Mouse (Mus musculus): ENCODE results near the gene Pex5. TPM values are rescaled to one million over a fixed set of nuclear protein-coding genes. Genes with fewer than 3 reads are reported as not detected.

Pex5 gene
- 10.7 and 24.3 TPM in 2 replicates for polyA plus RNA-seq (2012; ENCODE audit: low replicate concordance)

DNA sequence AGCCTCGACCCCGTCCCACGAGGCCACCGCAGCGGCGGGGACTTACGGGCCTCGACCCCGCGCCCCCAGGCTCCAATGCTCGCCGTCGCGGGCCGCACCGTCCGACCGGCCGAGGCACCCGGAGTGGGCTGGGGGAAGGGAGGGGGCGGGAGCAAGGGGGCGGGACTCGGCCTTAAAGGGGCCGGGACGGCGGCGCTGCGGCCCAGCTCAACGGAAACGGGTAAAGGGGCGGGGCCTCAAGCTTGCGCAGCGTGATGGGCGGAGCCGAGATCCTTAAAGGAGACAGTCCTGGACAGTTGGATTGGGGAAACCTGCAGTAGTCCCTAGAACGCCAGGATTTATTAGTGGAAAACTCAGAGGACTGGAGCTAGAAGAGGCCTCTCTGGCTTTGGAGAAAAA lies at the start of gene Pex5:
Gene Pex5 (minus strand): TSS at position 141 of the 399 bp plus-strand sequence.

Other genes with a start within 250 kb of the Pex5 start
- not detected in 2 replicates for gene Vmn2r27, start 183.2 kb downstream of the Pex5 start, polyA plus RNA-seq (2012; ENCODE audit: low replicate concordance)
- 1.2 and 3.4 TPM in 2 replicates for gene Cd163, start 110.4 kb downstream of the Pex5 start, polyA plus RNA-seq (2012; ENCODE audit: low replicate concordance)
- 0.76 and 1.6 TPM in 2 replicates for gene Clstn3, start 49.7 kb upstream of the Pex5 start, polyA plus RNA-seq (2012; ENCODE audit: low replicate concordance)
- gene C1rl, start 78.0 kb upstream of the Pex5 start, polyA plus RNA-seq (2012; ENCODE audit: low replicate concordance), result 0.25 and 0.44 TPM in 2 replicates
- gene C1ra, start 97.3 kb upstream of the Pex5 start, polyA plus RNA-seq (2012; ENCODE audit: low replicate concordance), result 1.8 and 3.7 TPM in 2 replicates
- 0.03 TPM in 1 of 2 replicates, not detected in the other for gene C1s1, start 127.3 kb upstream of the Pex5 start, polyA plus RNA-seq (2012; ENCODE audit: low replicate concordance)
- not detected in 2 replicates for gene C1rb, start 155.2 kb upstream of the Pex5 start, polyA plus RNA-seq (2012; ENCODE audit: low replicate concordance)
- gene C1s2, start 221.0 kb upstream of the Pex5 start, polyA plus RNA-seq (2012; ENCODE audit: low replicate concordance), result not detected in 2 replicates
- 83.8 and 87.0 TPM in 2 replicates for gene Lpcat3, start 248.0 kb upstream of the Pex5 start, polyA plus RNA-seq (2012; ENCODE audit: low replicate concordance)